Mouse (Mus musculus) urinary bladder, postnatal 10 days (tissue): ENCODE results near the gene Kirrel3.

Source experiments
- DNase-seq: peaks from one replicate; pipeline ENCODE4 v3.0.0; 2022; ENCODE audit warnings: low spot score

Kirrel3 gene

DNA sequence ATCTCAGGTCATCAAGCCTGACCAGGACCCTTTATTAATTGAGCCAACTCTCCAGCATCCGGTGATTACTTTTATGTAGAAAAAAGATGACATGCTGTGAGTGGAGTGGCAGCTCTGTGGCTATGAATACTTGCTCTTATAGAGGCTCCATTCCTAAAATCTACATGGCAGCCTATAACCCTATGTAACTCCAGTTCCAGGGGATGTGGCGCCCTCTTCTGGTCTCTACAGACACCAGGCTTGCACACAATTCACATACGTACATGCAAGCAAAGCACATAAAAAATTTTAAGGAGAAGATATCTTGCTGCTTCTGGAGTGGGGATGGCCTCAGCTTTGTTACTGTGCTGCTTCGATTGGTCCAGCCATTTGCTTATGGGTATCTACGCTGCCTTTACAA, 468.5 kb downstream of the Kirrel3 start:
- DNase-seq, result no peak

GRCm38 (mm10) chr9:34956512-34956911, 470.8 kb downstream of the Kirrel3 start:
- DNase-seq, result no peak

GRCm38 (mm10) chr9:34957691-34958090, 472.0 kb downstream of the Kirrel3 start:
- DNase-seq, result no peak

- no peak for DNase-seq
Measured at GRCm38 (mm10) chr9:34958183-34958830, 472.6 kb downstream of the Kirrel3 start.

DNA sequence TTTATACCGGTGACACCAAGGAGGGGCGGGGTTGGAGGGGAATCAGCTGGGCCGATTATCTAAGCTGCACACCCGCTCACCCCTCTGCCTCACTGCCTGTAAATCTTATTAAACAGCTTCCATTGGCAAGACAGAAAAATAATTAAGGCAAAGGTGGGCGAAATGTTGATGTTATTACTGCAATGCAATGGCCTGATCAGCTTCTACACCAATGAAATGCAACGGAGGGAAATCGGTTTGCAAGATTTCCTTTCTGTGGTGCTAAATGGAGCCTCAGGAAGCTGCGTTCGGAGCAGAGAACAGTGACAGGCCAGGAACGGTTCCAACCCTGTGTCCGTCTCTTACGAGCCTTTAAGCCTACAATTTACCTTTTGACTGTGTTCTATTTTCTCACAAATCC, 475.0 kb downstream of the Kirrel3 start:
- DNase-seq, result no peak

DNA sequence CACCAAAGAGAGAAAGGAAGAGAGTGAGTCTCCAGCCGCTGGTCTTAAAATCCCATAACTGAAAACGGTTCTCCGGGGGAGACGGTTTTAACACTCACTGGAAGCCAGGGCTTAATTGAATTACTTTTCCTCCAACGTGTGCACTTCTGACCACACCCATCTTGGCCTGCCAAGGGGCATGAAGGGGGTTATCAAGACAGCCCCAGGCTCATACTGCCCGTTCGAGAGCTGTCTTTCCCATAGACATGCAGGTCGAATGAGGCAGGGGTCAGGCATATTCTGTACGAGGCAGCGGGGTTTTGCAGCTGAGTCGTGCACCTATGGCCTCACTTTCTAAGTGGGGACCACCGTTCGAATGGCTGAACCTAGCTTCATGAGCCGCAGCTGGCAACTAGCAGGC, 475.5 kb downstream of the Kirrel3 start:
- no peak for DNase-seq

- DNase-seq, result no peak
Measured at GRCm38 (mm10) chr9:34962251-34962650, 476.6 kb downstream of the Kirrel3 start.

DNA sequence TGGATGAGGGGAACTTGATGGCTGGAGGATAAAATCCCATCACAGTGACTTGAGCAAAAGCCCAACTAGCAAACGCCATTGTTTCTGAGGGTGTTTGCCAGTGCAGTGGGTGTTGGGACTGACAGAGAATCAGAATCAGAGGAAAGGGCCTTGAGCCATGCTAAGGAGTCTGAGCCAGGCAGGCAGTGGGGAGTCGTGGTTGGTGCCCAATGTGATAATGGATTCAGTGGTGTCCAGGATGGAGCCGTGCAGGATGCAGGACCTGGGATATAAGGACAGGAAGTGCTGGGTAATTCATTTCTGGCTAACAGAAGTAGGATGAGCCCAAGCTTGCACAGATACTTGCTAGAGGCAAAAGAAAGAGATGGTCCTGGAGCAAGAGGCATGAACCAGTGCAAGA, 477.9 kb downstream of the Kirrel3 start:
- no peak for DNase-seq

DNA sequence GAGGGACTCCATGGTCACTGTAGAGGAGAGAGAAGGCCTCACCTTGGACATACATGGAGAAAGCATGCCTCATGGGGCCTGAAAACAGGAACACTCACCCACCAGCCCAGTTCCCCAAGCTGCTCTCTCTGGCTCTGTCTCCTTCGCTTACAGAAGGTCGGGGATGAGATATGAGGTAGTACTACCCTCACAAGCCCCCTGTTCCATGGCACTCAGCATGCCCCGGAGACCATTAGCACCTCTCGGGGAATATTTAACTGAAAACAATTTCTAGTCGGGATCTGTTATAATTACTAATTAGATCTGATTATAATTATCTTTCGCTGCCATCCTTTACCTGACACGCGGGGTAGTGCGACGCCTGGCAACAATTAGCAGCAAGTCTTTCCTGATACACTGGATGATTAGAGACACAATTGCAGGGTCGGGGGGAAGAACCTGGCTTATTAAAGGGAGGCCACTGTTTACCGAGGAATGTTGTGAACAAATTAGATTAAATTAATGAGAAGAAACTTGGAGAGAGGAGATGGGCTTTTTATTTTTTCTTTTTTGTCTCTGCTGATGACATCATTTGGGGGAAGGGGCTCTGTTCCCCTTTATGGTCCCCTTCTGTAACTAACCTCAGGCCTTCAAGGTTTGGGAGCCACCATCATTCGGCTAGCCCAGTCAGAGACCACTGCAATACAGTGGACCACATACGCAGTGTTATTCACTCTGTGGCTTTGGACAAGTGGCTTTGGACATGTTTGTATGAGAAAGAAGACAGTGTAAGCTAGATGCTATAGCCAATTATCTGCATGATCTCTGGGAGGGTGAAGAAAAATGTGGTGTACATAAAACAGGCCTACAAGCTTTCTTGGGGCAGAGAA, 478.7 kb downstream of the Kirrel3 start:
- no peak for DNase-seq

DNA sequence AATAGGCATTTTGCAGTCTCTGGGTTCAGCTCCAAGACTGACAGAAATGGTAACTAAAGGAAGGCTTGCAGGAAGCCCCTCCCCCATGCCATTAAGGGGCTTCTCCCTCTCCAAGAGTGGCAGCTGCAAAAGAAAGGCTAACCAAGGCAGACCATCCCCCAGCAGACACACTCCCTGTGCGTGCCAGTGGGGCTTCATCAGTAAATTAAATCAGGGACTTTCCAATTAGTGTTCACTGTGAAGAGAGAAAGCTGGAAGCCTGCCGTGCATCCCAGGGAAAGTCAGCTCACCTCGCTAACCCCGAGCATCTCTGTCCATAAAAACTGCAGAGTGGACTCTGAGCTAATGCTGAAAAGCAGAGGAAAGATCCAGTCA, 479.3 kb downstream of the Kirrel3 start:
- no peak for DNase-seq

DNA sequence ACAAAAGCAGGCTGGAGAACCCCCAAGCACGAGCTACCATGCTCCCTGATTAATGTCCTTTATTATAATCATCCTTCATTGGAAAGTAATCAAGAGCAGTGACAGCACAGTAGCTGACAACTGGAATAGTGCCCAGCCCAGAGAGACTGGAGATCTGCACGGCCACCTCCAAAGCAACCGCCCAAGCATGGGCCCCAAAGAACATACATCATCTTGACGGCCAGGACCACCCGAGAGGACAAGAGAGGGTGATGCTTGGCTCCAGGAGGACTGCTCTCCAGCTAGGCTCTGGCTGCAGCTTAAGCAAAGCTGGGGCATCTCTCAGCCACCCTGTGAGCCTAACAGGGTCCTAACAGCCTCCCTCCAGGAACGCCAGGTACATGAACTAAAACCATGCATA, 482.1 kb downstream of the Kirrel3 start:
- no peak for DNase-seq

GRCm38 (mm10) chr9:34969881-34970490, 484.3 kb downstream of the Kirrel3 start:
- no peak for DNase-seq

DNA sequence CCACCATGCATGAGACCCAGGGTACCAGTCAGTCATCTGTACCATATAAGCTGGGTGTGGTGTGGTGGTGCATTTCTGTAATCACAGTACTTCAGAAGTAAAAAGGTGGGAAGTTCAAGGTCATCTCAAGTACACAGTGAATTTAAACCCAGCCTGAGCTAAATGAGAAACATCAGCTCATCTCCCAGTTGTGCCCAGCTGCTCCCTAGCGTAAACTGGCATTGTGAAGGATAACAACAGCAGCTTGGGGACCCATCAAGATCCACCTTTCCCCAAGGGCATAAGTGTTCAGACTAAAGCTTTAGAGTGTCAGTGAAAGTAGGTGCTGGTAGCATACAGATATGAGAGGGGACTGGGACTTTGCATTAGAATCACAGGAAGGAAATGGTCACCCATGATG, 488.6 kb downstream of the Kirrel3 start:
- no peak for DNase-seq

DNA sequence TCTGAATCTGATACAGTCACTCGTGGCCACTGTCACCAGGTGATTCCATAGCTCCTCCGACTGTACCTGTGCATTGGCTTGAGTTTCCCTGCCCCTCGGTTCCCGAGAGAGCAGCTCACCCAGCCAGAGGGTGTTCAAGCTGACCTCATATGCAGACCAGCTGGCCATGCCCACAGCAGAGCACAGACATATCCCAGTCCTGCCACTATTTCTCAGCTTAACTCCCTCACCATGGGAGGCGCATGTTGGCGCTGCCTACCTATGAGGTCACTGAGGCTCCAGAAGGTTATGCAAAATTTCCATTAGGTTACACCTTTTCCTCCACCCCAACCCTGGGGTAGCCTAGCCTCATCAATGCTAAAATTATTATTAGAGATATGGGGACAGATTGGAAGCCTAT, 489.6 kb downstream of the Kirrel3 start:
- no peak for DNase-seq

- DNase-seq, result no peak
Measured at GRCm38 (mm10) chr9:34976596-34977462, 491.1 kb downstream of the Kirrel3 start.

DNA sequence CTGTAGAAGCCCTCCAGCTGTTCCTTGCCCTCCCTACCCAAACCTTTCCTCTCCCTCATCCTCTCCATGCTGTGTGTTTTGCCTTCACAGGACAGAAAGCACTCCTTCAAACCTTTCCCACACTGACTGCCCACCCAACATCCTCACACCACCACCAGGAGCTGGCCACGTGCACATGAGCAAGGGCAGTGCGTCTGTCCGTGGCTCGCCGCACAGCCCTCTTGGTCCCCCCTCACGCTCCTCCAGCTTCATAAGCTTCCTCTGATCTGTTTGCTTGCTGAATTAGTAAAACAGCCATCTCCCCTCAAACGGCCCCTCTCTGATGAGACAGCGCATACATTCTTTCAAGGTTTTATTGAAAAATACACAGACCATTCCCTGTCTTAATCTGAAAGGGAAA, 492.0 kb downstream of the Kirrel3 start:
- no peak for DNase-seq

GRCm38 (mm10) chr9:34978229-34978628, 492.5 kb downstream of the Kirrel3 start:
- DNase-seq, result no peak

- no peak for DNase-seq
Measured at GRCm38 (mm10) chr9:34980516-34981265, 495.0 kb downstream of the Kirrel3 start.

DNA sequence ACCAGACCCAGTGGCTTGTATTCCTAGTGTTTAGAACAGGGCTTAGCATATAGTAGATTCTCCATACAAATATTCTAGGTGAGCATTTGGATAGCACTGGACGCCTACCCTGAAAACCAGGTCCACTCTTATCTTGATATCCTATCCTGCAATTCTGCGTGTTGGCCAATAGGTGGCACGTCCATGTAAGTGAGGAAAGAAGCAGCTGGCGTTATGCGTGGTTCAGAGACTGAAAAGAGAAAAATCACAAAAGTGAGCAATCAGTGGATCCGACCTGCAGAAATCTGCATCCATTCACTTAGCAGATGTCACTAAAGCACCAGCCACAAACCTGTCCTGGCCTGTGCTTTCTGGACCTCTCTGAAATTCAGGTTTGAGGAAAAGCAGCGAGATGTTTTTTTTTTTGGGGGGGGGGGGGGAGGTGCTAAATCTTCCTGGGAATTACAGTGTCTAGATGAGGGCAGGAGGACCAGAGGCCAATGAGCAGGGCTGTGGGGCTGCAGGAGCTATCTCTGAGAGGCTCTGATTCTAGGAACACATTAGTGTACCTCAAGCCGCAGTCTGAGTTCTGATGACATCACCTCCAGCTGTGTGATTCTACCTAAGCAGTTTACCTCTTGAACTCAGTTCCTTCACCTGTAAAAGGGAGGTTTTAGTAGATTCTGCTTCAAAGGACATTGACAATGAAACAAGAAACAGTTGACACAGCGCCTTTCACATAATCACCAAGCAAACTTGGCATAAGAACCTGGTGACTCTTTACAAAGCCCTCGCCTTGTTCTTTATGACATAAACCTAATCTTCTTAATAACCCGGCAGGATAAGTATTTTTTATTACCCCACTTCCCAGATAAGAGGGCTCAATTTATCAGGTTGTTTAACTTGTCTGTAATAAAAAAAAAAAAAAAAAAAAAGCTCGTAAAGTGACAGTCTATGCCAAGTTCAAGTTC, 498.1 kb downstream of the Kirrel3 start:
- no peak for DNase-seq

GRCm38 (mm10) chr9:34986156-34986555, 500.5 kb downstream of the Kirrel3 start:
- DNase-seq, result no peak
